Mouse (Mus musculus): ENCODE measurements around the gene Lst1. TPM values are rescaled to one million over a fixed set of nuclear protein-coding genes. Genes with fewer than 3 reads are reported as not detected.

The Lst1 gene
- polyA plus RNA-seq, 1 experiment: 8.2 TPM

GRCm38 (mm10) chr17:35204494-35205379 is 16.5 kb upstream of the Lst1 start, which contains the start of gene Lta:
Gene Lta, minus strand, starts transcription at chr17:35205351.
- DNase-seq (ENCODE audit: low read depth): no peak
- TF ChIP-seq CTCF (IDR thresholded peaks at IDR 0.05; ENCODE audit: borderline replicate concordance, extremely low read depth, insufficient read depth, insufficient read length) (no peak), POLR2A (IDR thresholded peaks at IDR 0.05; ENCODE audit: borderline replicate concordance, extremely low read depth, insufficient read depth, insufficient read length, poor library complexity, severe bottlenecking) (no peak)

DNA sequence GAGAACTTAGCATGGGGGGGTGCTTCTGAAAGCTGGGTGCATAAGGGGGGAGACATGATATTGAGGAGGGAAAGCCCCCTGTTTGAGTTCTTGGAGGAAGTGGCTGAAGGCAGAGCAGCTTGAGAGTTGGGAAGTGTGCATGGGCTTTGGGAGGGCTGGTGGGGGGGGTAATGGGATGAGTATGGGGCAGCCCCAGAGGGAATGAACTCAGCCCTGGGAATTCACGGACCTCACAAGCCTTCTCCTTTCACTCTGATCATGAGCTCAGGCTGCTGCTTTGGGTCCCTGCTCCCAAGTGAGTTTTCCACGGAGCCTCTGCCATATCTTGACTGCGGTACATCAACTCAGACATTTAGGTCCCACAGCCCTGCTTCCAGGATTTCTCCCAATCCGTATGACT is 14.2 kb upstream of the Lst1 start:
- TF ChIP-seq POLR2A (IDR thresholded peaks at IDR 0.05; ENCODE audit: borderline replicate concordance, extremely low read depth, insufficient read depth, insufficient read length, poor library complexity, severe bottlenecking): no peak
- no peak for TF ChIP-seq CTCF (IDR thresholded peaks at IDR 0.05; ENCODE audit: borderline replicate concordance, extremely low read depth, insufficient read depth, insufficient read length)
- no peak for DNase-seq (ENCODE audit: low read depth)

DNA sequence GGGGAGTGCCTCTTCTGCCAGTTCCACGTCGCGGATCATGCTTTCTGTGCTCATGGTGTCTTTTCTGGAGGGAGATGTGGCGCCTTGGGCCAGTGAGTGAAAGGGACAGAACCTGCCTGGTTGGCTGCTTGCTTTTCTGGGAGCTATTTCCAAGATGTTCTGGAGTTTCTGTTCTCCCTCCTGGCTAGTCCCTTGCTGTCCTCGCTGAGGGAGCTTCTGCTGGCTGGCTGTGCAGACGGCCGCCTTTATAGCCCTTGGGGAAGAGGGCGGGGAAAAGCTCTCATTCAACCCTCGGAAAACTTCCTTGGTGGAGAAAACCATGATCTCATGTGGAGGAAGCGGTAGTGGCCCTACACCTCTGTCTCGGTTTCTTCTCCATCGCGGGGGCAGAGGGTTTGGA is 13.5 kb upstream of the Lst1 start, which contains the start of gene Tnf:
TSS of gene Tnf (minus strand) at position 221 of the 400 bp plus-strand sequence.
- DNase-seq (ENCODE audit: low read depth): no peak
- TF ChIP-seq POLR2A (IDR thresholded peaks at IDR 0.05; ENCODE audit: borderline replicate concordance, extremely low read depth, insufficient read depth, insufficient read length, poor library complexity, severe bottlenecking) (no peak), CTCF (IDR thresholded peaks at IDR 0.05; ENCODE audit: borderline replicate concordance, extremely low read depth, insufficient read depth, insufficient read length) (no peak)

GRCm38 (mm10) chr17:35201128-35201527 is 12.9 kb upstream of the Lst1 start:
- no peak for DNase-seq (ENCODE audit: low read depth)
- no peak for TF ChIP-seq POLR2A (IDR thresholded peaks at IDR 0.05; ENCODE audit: borderline replicate concordance, extremely low read depth, insufficient read depth, insufficient read length, poor library complexity, severe bottlenecking)
- TF ChIP-seq CTCF (IDR thresholded peaks at IDR 0.05; ENCODE audit: borderline replicate concordance, extremely low read depth, insufficient read depth, insufficient read length): no peak

- TF ChIP-seq POLR2A (IDR thresholded peaks at IDR 0.05; ENCODE audit: borderline replicate concordance, extremely low read depth, insufficient read depth, insufficient read length, poor library complexity, severe bottlenecking): no peak
- no peak for TF ChIP-seq CTCF (IDR thresholded peaks at IDR 0.05; ENCODE audit: borderline replicate concordance, extremely low read depth, insufficient read depth, insufficient read length)
- DNase-seq (ENCODE audit: low read depth): no peak
Measured at GRCm38 (mm10) chr17:35200398-35200797, 12.2 kb upstream of the Lst1 start.

DNA sequence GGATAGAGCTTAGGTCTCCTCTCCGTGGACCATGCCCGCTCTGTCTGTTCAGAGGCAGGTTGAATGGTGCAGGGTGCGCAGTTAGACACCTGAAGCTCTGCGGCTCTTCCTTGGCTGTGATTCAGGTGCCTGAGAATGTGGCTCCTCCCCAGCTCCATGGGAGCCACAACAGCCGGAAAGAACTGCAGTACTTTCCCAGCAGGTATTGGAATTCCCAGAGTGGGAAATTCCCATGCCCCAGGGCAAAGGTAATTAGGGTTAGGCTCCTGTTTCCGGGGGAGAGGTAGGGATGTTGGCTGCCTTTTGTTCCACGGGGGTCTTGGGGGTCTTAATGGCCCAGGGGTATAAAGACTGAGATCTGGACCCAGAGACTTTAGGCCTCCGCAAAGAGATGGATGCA is 10.7 kb upstream of the Lst1 start:
- TF ChIP-seq POLR2A (IDR thresholded peaks at IDR 0.05; ENCODE audit: borderline replicate concordance, extremely low read depth, insufficient read depth, insufficient read length, poor library complexity, severe bottlenecking): no peak
- no peak for TF ChIP-seq CTCF (IDR thresholded peaks at IDR 0.05; ENCODE audit: borderline replicate concordance, extremely low read depth, insufficient read depth, insufficient read length)
- no peak for DNase-seq (ENCODE audit: low read depth)

GRCm38 (mm10) chr17:35198029-35198428 is 9.8 kb upstream of the Lst1 start:
- TF ChIP-seq POLR2A (IDR thresholded peaks at IDR 0.05; ENCODE audit: borderline replicate concordance, extremely low read depth, insufficient read depth, insufficient read length, poor library complexity, severe bottlenecking) (no peak), CTCF (IDR thresholded peaks at IDR 0.05; ENCODE audit: borderline replicate concordance, extremely low read depth, insufficient read depth, insufficient read length) (no peak)
- DNase-seq (ENCODE audit: low read depth): no peak

GRCm38 (mm10) chr17:35197126-35197525 is 8.9 kb upstream of the Lst1 start:
- TF ChIP-seq CTCF (IDR thresholded peaks at IDR 0.05; ENCODE audit: borderline replicate concordance, extremely low read depth, insufficient read depth, insufficient read length) (no peak), POLR2A (IDR thresholded peaks at IDR 0.05; ENCODE audit: borderline replicate concordance, extremely low read depth, insufficient read depth, insufficient read length, poor library complexity, severe bottlenecking) (no peak)
- no peak for DNase-seq (ENCODE audit: low read depth)

GRCm38 (mm10) chr17:35196321-35196641 is 8.0 kb upstream of the Lst1 start:
- no peak for DNase-seq (ENCODE audit: low read depth)
- TF ChIP-seq POLR2A (IDR thresholded peaks at IDR 0.05; ENCODE audit: borderline replicate concordance, extremely low read depth, insufficient read depth, insufficient read length, poor library complexity, severe bottlenecking) (no peak), CTCF (IDR thresholded peaks at IDR 0.05; ENCODE audit: borderline replicate concordance, extremely low read depth, insufficient read depth, insufficient read length) (no peak)

- TF ChIP-seq POLR2A (IDR thresholded peaks at IDR 0.05; ENCODE audit: borderline replicate concordance, extremely low read depth, insufficient read depth, insufficient read length, poor library complexity, severe bottlenecking) (no peak), CTCF (IDR thresholded peaks at IDR 0.05; ENCODE audit: borderline replicate concordance, extremely low read depth, insufficient read depth, insufficient read length) (peak; percentile 86)
- DNase-seq (ENCODE audit: low read depth): peak; percentile 71
Measured at GRCm38 (mm10) chr17:35195631-35196320, 7.5 kb upstream of the Lst1 start.

GRCm38 (mm10) chr17:35194844-35195630 is 6.8 kb upstream of the Lst1 start:
- TF ChIP-seq CTCF (IDR thresholded peaks at IDR 0.05; ENCODE audit: borderline replicate concordance, extremely low read depth, insufficient read depth, insufficient read length): no peak
- TF ChIP-seq POLR2A (IDR thresholded peaks at IDR 0.05; ENCODE audit: borderline replicate concordance, extremely low read depth, insufficient read depth, insufficient read length, poor library complexity, severe bottlenecking): no peak
- DNase-seq (ENCODE audit: low read depth): no peak
